Mouse (Mus musculus) thymus, postnatal 36 days (tissue): Measurements from ENCODE around the gene Ccdc177.
A peak's percentile ranks its signal among the peaks of the same experiment; 100 is the strongest.

Experiments used
- DNase-seq, 2 experiments: peaks; one replicate each; pipeline ENCODE4 v3.0.0; 2022; ENCODE audit warnings: mixed read lengths in 2 of 2

The Ccdc177 gene

DNA sequence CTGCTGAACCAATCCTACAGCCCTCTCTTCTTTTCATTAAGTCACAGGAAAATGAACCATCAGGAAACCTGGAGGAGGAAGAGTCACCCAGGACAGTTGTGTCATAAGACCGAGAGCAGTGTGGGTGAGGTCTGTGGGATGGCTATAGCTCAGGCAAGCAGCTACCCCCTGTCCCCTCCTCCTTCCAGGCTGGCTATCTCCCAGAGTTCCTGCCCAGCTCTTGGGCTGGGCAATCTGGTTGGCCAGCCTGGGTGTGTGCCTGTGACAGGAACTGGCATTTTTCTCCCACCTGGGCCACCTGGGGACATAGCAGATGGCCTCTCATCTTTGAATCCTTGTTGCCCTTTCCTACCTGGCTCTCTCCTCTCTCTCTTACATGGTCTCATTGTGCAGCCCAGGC is 23.4 kb upstream of the Ccdc177 start:
- DNase-seq: no peak

DNA sequence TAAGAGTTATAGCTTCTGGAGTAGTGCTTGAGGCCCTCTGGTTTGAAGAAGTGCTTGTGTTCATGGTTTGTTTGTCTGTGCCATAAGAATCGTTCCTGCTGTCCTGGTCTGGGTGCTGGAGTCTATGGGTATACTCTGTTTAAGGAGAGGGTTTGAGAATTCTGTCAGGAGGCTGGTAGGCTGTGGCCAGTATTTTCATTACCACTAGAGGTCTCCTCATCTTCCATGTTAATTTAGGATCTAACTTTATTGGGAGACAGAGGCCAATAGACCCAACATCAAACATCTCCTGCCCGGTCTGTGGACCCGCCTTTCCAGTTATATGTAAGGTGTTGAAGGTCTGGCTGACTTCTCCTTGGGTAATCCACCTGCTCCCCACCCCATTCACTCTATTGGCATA is 22.4 kb upstream of the Ccdc177 start:
- DNase-seq: no peak

DNA sequence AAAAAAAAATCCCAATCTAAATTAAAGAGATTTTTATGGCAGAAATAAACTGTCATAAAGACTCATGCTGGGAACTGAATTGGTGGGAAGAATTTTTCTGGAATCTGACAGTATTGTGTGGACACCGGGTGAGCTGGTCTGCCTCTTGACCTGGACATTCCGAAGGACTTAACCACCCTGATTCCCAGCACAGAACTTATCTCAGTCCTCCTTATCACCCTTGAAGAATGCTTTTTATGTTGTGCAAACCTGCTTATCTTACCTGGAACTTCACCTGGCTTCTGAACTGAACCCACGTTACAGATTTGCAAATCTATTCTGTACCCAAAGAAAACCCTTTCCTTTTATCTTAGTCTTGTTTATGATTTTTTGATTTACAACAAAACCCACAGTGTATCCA is 21.7 kb upstream of the Ccdc177 start:
- DNase-seq: no peak

DNA sequence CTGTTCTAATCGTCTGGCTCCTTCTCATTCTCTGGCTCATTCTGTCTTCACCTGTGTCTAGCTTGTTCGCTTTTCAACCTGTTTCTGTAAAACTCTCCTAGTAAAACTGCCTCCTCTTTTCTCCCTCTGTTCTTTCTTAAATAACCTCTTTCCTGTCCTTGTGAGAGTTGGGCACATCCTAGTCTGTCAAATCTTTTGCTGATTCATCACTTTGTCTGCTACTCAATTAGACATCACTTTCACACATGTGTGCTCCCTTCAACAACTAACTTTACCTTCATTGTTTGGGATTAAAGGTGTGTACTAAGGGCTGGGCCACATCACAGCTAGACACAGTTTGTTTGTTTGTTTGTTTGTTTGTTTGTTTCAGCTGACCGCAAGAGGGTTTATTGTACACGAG is 19.3 kb upstream of the Ccdc177 start:
- DNase-seq: no peak

DNA sequence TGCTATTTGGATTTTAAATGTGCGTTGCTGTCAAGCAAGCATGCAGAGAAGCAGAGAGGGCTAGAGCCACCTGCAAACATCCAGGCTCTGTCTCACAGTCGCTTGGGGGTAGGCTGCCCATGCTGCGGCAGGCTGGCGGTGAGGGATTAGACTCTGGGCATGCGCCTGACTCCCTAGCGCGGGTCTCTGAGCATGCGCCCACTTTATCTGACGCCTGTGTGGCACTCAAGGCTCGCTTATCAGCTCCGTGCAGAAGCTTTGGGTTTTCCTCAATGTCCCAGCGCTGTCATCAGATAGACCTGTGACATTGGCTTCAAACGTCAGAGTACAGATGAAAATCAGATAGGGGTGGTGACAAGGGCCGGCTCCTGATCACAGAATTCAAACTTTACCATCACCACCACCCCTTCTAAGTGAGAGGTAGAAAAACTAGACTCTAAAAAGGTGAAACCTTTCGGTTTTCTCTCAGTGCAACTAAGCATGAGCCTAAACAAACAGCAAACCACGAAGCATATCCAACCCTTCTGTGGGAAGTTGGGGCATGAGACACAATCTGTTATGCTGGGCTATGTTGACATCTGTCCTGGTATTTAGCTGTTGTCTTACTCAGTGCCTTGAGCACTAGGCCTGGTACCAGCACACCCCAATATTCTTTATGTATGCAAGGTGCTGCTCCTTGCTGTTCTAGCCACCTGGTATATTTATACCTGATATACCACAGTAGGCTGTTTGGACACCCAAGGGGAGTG is 17.9 kb upstream of the Ccdc177 start:
- no peak for DNase-seq

DNA sequence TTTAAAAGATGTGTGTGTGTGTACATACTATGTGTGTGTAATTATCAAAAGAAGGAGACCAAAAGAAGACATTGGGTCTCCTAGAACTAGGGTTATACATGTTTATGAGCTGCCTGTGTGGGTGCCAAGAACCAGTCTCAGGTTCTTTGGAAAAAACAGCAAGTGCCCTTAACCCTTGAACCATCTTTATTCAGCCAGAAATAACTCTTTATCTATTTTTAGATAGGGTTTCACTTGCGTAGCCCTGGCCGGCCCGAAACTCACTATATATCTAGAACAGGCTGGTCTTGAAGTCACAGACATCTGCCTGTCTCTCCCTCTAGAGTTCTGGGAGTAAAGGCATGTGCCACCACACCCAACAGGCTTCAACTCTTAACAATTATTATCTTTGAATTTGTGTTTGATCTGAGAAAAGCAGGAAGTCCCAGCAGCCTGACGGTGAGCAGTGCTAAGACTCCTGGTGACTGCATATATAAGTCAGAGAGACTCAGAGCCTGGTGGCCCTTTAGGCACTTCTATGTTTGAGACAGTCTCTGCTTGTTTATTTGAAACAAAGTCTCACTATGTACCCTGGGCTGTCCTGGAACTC is 15.7 kb upstream of the Ccdc177 start:
- DNase-seq: no peak

DNA sequence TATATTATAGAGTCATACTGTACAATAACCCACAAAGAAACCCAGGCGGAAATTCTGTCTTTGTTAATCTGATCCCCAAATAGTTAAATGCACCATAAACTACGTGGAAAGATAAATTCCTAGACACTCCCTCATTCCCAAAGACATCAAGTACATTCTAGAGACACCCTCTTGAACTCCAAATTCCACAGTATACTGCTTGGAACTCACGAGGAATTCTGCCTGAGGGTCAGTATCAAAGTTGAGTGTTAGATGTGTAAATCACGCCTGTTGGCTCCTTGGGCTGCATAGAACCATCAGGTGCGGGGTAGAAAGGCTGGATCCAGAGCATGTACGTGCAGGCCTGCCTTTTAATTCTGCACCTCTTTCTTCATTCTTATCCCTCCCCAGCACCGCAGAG is 14.3 kb upstream of the Ccdc177 start:
- no peak for DNase-seq

DNA sequence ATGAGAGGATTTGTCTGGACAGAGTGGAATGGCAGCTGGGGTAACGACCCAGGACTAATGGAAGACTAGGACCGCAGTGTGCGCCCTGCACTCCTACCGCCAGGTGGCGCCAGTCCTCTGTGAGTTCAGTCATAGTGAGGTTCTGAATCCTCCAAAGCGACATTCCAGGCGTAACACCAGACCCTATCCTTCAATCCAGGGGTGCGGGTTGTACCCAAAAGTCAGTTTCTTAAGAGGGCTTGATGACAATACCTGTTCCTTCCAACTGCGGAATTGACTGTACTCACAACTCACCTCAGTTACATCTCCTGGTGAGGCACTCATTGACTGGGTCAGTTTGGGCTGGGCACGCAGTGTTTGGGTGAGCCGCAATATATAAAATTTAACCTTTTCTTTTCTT is 9.2 kb upstream of the Ccdc177 start:
- peak; percentile 50 to 61 for DNase-seq

DNA sequence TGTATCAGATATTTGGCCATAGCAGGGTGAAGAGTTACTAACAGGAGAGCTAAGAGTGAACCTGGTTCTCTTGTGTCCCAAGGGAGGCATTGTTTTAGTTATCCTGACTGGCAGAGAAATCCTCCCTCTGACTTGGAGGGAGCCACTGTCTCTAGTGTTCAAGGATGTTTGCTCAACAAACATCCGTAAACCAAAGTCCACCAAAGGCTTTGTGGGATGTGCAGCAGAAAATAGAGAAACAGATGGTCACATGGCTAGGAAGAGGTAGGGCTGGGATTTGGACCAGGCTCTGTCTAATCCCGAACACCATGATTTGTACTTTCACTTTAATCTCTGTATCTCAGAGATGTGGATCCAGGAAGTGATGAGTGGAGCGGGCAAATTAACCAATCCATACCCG is 3.6 kb upstream of the Ccdc177 start:
- DNase-seq: no peak

DNA sequence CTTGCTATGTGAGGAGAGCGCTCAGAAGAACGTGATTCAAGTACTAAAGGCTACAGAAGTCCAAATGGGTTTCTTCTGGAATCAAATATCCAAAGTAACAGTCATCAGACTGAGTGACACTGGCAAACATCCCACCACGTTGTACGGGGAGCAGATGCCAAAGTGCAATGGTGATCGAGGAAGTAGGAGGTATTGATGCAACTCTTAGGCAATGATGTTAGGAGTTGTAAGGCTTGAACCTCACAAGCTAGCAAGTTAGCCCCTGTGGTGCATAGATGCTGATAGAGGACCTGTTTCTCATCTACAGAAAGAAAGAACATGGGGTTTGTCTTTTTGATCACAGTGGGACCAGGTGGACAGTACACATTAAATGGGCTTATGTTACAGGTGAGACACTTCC is 2.5 kb upstream of the Ccdc177 start:
- DNase-seq: no peak

DNA sequence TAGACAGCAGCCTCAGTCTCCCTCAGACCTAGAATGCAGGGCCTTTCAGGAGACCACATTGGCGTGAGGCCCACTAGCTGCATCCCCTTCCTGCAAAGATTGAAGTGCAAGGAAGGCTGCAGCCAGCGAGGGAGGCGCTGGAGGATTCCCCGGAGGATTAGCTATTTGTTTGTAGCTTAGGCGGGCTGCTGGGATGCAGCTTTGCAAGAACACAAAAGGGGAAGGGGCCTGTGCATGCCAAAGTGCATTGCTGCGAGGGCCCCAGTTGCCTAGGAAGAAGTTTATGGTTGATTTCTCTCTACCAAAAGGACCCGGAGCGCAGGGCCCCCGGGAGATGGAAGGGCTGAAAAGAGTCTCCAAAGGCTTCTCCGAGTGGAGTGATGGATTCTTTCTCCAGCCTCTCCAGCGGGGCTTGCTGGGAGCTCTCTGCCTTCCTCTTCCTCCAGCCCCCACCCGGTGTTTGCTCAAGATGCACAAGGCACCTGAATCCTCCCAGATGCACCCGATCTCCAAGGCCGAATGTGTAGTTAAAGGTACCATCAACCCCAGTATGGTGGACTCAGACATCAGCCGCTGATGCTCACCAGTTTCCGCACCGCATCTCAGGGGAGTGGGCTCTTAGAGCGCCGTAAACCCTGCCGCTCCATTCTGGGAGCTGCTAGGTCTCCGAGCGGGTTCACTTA is 633 bp downstream of the Ccdc177 start:
- DNase-seq: no peak

DNA sequence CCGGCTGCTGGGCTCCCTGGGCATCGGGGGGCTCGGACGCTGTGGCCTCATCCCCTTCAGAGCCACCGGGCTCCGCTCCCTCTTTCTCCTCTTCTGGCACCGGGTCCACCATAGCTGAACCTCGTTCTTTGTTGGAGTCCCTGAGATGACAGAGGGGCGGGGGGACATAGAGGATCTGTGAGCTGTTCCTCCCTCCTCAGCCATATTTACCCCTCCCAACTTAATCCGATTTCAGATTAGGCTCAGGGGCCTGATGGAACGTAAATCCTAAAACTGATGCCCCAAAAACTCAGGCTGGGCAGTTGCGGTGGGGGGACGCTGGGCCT is 1.1 kb downstream of the Ccdc177 start:
- DNase-seq: no peak

DNA sequence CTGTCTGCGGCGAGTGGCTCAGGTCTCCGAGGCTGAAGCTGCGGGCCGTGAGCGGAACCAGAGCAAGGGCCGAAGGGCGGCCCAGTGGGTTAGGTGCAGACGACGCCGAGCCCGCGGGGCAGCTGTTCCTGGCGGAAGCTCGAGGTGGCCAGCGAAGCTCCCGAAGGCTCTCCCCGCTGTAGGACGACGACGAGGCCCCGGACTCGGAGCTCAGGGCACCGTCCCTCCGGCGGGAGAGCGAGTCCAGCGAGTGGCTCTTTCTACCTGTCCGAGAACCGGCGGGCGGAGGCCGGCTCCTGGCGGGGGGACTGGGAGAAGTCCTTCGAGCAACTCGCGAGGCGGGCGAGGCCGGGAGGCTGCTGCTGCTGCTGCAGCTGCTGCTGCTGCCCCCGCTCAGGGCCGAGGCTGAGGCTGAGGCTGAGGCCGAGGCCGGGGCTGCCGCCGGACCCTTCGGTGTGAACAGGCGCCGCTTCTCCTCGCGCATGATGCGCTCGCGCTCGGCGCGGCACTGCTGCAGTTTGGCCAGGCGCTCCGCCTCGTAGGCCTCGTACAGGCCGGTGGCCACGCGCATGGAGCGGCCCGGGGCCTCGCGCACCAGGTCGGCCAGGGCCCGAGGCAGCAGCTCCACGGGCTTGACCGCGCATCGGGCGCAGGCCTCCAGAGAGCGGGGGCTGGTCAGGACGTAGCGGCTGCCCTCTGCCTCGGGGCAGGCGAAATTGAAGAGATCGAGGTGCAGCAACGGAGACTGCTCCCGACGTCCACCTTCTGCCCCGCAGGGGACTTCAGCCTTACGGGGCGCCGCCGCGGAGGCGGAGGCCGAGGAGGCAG is 1.7 kb downstream of the Ccdc177 start:
- peak; percentile 4 to 34 for DNase-seq

DNA sequence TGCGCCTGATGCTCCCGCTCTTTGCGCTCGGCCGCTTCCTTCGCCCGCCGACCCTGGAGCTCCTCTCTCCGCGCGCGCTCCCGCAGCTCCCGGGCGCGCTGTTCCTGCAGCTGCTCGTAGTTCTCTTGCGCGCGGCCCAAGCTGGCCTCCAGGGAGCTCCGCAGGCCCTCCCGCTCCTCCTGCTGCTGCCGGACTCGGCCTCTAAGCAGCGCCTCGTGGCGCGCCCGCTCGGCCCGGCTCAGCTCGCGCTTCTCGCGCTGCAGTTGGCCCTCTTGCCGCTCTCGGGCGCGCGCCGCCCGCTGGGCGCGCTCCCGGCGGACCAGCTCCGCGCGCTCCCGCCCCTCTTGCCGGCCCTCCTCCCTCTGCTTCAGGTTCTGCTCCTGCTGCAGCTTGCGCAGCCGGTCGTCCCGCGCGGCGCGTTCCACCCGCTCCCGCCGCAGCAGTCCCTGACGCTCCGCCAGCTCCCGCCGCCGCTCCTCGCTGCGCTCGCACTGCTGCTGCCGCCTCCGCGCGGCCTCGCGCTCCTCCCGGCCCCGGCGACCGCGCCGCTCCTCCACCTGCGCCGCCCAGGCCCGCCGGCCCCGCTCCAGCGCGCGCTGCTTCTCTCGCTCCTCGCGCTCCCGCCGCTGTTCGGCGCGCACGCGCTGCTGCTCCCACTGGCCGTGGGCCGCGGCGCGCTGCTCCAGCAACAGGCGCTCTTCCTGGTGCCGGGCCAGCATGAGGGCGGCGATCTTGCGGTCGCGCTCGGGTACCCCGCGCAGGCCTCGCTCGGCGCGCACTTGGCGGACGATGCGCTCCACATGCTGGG is 2.5 kb downstream of the Ccdc177 start:
- DNase-seq: peak; percentile 62 to 75

DNA sequence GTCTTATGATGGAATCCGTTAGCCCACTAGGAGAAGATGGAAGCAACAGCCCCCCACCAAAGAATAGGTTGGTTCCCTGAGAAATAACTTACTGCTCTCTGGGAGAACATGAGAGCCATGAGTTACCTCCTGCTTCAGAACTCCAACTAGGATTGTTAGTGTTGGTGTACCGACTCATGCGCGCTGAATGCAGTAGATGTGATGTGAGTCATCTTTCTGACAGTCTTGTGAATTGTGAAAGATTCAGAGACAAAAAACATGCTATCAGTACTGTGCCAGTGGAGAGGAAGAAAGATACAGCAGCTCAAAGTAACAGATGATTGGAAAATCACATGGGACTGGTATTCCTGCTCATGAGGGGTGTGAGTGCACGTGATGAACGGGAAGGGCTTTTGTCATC is 8.9 kb downstream of the Ccdc177 start:
- DNase-seq: no peak

DNA sequence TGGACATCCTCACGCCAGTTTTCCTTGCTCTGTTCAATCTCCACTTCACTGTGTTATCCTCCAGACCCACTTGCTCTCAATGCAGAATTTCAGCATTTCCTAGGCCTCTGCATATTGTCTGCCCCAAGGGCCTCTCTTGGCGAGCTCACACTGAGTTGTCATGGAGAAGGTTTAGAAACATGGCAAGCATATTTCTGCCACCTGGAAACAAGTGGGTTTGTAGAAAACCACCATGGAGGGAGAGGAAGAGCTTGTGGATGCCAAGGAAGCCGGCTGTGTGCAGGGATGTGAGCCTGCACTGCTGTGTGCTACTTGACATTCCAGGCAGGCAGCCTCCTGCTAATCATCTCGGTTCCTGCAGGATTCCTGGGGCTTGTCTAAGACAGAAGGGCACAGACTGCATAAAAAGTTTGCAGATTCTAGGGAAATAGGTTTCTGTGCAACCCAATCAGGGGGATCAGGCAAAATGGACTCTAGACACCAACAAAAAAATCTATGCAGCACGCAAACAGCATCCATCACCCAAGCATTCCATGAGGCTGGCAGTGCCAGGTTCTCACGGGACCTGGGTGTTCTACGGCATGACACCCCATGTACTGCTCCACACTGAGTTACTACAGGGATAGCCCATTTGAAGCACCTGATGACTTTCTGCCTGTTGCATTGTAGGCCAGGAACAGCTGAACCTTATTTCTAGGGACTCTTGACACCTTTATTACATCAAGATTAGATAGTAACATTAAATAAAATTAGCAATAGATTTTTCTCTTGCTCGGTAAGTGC is 14.3 kb downstream of the Ccdc177 start:
- DNase-seq: no peak

DNA sequence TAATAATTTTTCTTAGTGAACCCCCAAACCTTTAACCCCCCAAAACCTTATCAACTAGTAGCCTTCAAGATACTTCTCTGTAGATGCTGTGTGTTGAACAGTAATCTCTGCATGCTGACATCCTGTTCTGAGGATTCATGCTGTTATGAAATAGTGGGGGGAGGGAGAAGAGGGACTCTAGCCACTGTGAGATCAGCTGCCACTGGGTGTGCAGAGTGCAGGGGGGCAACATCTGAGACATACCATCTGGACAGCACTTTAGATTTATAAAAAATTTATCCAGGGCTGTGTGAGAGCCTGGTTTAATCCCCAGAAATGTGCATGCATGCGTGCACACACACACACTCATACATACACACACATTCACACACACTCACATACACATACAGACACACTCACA is 15.9 kb downstream of the Ccdc177 start:
- DNase-seq: no peak

DNA sequence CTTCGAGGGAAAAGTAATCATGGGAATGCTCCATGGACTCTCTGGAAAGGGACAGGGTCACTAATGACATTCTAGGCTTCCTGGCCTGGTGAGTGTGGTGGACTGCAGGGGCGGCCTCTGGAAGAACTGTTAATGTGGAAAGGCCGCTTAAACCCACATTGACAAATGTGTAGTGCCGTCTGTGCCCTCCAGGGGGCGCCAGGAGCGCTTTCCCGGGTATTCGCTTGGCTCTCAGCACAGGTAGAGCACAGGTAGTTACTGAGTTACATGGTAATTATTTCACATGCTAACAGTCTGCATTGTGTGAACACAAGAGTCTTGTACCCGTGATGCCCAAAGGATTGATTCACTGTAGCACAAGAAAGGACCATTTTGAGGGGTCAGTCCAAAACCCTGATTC is 21.0 kb downstream of the Ccdc177 start:
- DNase-seq: peak; percentile 47 to 57

DNA sequence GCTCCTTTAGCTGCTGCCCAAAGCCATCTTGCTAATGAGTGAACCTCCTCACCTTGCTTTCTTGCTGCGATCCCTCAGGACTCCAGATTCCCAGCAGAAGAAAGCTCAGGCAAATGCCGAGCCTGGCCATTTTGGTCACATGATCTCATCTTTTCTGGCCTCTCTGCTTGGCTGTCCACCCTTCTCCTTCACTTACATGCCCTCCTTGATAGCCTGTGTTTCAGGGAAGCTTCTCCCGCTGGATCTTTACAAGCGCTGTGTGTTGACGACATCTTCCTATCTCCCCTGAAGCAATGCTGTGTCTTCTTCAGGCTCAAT is 23.2 kb downstream of the Ccdc177 start:
- no peak for DNase-seq

DNA sequence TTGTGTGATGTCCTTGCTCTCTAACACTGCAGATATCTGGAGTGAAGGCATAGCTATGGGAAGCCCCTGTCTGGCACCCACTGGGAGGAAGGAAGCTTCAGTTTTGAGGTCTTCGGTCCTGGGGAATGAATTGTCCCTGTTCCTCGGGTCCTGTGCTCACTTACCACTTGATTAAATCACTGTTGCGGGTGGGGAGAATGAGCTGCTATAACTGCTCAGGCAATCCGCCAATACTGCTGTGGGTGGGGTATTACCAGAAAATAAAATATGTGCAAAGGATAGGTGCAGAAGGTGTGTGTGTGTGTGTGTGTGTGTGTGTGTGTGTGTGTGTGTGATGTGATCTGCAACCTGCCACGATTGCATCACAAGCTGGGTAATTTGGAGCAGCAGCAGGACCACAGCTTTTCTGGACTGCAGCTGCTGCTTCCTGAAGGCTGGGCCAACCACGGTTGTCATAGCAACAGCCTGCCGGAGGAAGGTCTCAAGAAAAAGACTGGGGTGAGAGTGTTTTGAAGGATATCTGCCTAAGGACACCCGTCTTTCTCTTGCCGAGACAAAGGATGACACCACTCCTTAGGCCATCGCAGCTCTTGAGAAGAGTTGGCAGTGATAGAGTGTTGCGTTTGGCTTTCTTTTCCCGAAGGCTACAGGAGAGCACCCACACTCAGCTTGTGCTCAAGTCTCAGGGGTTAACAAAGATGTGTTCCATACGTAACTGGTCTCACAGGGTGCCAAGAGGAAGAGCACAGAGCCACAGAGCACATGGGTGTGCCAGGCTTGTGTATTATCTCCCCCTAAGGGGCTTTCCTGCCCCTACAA is 23.8 kb downstream of the Ccdc177 start:
- peak; percentile 52 to 75 for DNase-seq
